Mouse (Mus musculus): Measurements from ENCODE around the gene Phldb3. TPM values are rescaled to one million over a fixed set of nuclear protein-coding genes. Genes with fewer than 3 reads are reported as not detected.

Phldb3 gene
- 0.08 TPM in 1 of 2 replicates, not detected in the other for polyA plus RNA-seq (2014; fragmentation: Nextera tagmentation; extraction: Ambion mirVana)

- Histone ChIP-seq H3K4me1 (ENCODE audit: control insufficient read depth in 2 of 2, insufficient read depth in 2 of 2, low read length in 2 of 2) (peaks cover 4 to 14% of the 10 kb centered on the region in 2 experiments; a peak in 3 of 4 replicates), H3K4me2 (ENCODE audit: low read length) (peak within 1 kb of the TSS; percentile 60), H3K27me3 (ENCODE audit: control insufficient read depth, insufficient read depth, low read length) (peaks cover 54% of the 10 kb centered on the region), H3K36me3 (ENCODE audit: control insufficient read depth, insufficient read depth, low read length) (no peaks in the 10 kb centered on the region), H3K27ac (replicated peaks in 1 of 2; ENCODE audit: control insufficient read depth in 1 of 2, insufficient read depth in 1 of 2, low read depth in 2 of 2, low read length in 2 of 2) (no peak within 1 kb of the TSS), H3K4me3 (ENCODE audit: control insufficient read depth in 1 of 2, insufficient read depth in 1 of 2, low read depth in 1 of 2, low read length in 2 of 2) (peak within 1 kb of the TSS; percentile 36 to 40), H3K9me3 (ENCODE audit: control insufficient read depth, low read length) (no peaks in the 10 kb centered on the region), H3K9ac (ENCODE audit: low read length) (peak within 1 kb of the TSS; percentile 28; the same call in 1 of the 2 replicates)
- 5% methylated on average over 27 of the region's 27 CpGs for WGBS
- ATAC-seq (ENCODE audit: insufficient number of reproducible peaks, insufficient read depth, low FRiP score, low read depth): no peak
Measured at GRCm38 (mm10) chr7:24610144-24610878, at the start of gene Phldb3. TSS of gene Phldb3 (plus strand) at chr7:24610763.

DNA sequence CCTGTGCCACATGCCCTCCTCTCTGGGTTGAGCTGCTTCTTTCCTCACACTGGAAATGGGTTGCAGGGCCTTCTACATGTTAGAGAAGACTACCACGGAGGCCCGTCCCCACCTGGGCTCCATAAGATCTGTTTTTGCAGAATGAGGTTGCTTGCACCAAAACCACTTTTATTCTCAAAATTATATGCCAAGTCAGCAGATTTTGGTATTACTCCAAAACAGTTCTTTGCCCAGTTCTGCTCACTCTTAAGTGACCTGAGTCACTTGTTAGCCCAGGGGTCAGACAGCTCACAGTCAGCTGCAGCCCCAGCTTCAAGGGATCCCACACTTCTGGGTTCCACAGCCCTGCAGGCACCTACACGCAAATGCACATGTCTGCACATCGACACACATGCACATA, 49.1 kb upstream of the Phldb3 start:
- H3K9me3 ChIP-seq (ENCODE audit: control insufficient read depth, low read length): no peaks in the 10 kb centered on the region
- no peaks in the 10 kb centered on the region for H3K27me3 ChIP-seq (ENCODE audit: control insufficient read depth, insufficient read depth, low read length)
- no peak overlapping the region for H3K4me2 ChIP-seq (ENCODE audit: low read length)
- peaks cover 58% of the 10 kb centered on the region for H3K36me3 ChIP-seq (ENCODE audit: control insufficient read depth, insufficient read depth, low read length)
- no peak overlapping the region for H3K27ac ChIP-seq (replicated peaks in 1 of 2; ENCODE audit: control insufficient read depth in 1 of 2, insufficient read depth in 1 of 2, low read depth in 2 of 2, low read length in 2 of 2)
- no peak overlapping the region for H3K4me3 ChIP-seq (ENCODE audit: control insufficient read depth in 1 of 2, insufficient read depth in 1 of 2, low read depth in 1 of 2, low read length in 2 of 2)
- H3K4me1 ChIP-seq (ENCODE audit: control insufficient read depth in 2 of 2, insufficient read depth in 2 of 2, low read length in 2 of 2): no peaks in the 10 kb centered on the region
- WGBS: 92% methylated on average over 4 of the region's 4 CpGs
- ATAC-seq (ENCODE audit: insufficient number of reproducible peaks, insufficient read depth, low FRiP score, low read depth): no peak
- H3K9ac ChIP-seq (ENCODE audit: low read length): no peak overlapping the region

GRCm38 (mm10) chr7:24563191-24563836, 47.2 kb upstream of the Phldb3 start:
- Histone ChIP-seq H3K36me3 (ENCODE audit: control insufficient read depth, insufficient read depth, low read length) (peaks cover 68% of the 10 kb centered on the region), H3K27me3 (ENCODE audit: control insufficient read depth, insufficient read depth, low read length) (no peaks in the 10 kb centered on the region), H3K9ac (ENCODE audit: low read length) (no peak overlapping the region), H3K27ac (replicated peaks in 1 of 2; ENCODE audit: control insufficient read depth in 1 of 2, insufficient read depth in 1 of 2, low read depth in 2 of 2, low read length in 2 of 2) (no peak overlapping the region), H3K4me3 (ENCODE audit: control insufficient read depth in 1 of 2, insufficient read depth in 1 of 2, low read depth in 1 of 2, low read length in 2 of 2) (no peak overlapping the region), H3K4me1 (ENCODE audit: control insufficient read depth in 2 of 2, insufficient read depth in 2 of 2, low read length in 2 of 2) (no peaks in the 10 kb centered on the region), H3K9me3 (ENCODE audit: control insufficient read depth, low read length) (no peaks in the 10 kb centered on the region), H3K4me2 (ENCODE audit: low read length) (no peak overlapping the region)
- ATAC-seq (ENCODE audit: insufficient number of reproducible peaks, insufficient read depth, low FRiP score, low read depth): no peak
- 87% methylated on average over 8 of the region's 8 CpGs for WGBS

DNA sequence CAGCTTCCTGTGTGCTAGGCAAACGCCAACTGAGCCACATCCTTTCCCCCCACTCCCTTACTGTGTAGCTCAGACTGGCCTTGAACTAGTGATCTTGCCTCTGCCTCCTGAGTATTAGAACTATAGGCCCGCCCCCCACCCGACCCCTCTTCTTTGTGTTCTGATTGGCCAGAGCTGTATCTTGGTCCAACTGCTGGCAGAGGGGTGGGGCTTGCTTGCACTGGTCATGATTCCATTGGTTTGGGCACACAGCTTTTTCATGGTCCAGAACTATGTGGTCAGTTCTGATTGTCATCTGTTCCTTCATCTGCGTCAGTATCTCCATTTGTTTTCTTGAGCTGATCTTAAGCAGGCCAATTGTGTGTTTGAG, 46.7 kb upstream of the Phldb3 start:
- Histone ChIP-seq H3K9ac (ENCODE audit: low read length) (no peak overlapping the region), H3K4me1 (ENCODE audit: control insufficient read depth in 2 of 2, insufficient read depth in 2 of 2, low read length in 2 of 2) (no peaks in the 10 kb centered on the region), H3K4me3 (ENCODE audit: control insufficient read depth in 1 of 2, insufficient read depth in 1 of 2, low read depth in 1 of 2, low read length in 2 of 2) (no peak overlapping the region), H3K36me3 (ENCODE audit: control insufficient read depth, insufficient read depth, low read length) (peaks cover 73% of the 10 kb centered on the region), H3K9me3 (ENCODE audit: control insufficient read depth, low read length) (no peaks in the 10 kb centered on the region), H3K27me3 (ENCODE audit: control insufficient read depth, insufficient read depth, low read length) (no peaks in the 10 kb centered on the region), H3K4me2 (ENCODE audit: low read length) (no peak overlapping the region), H3K27ac (replicated peaks in 1 of 2; ENCODE audit: control insufficient read depth in 1 of 2, insufficient read depth in 1 of 2, low read depth in 2 of 2, low read length in 2 of 2) (no peak overlapping the region)
- no peak for ATAC-seq (ENCODE audit: insufficient number of reproducible peaks, insufficient read depth, low FRiP score, low read depth)
- WGBS: 86% methylated on average over 4 of the region's 4 CpGs

- Histone ChIP-seq H3K9ac (ENCODE audit: low read length) (no peak overlapping the region), H3K36me3 (ENCODE audit: control insufficient read depth, insufficient read depth, low read length) (peaks cover 68% of the 10 kb centered on the region), H3K4me3 (ENCODE audit: control insufficient read depth in 1 of 2, insufficient read depth in 1 of 2, low read depth in 1 of 2, low read length in 2 of 2) (no peak overlapping the region), H3K4me2 (ENCODE audit: low read length) (no peak overlapping the region), H3K27me3 (ENCODE audit: control insufficient read depth, insufficient read depth, low read length) (no peaks in the 10 kb centered on the region), H3K4me1 (ENCODE audit: control insufficient read depth in 2 of 2, insufficient read depth in 2 of 2, low read length in 2 of 2) (no peaks in the 10 kb centered on the region), H3K27ac (replicated peaks in 1 of 2; ENCODE audit: control insufficient read depth in 1 of 2, insufficient read depth in 1 of 2, low read depth in 2 of 2, low read length in 2 of 2) (no peak overlapping the region), H3K9me3 (ENCODE audit: control insufficient read depth, low read length) (no peaks in the 10 kb centered on the region)
- no peak for ATAC-seq (ENCODE audit: insufficient number of reproducible peaks, insufficient read depth, low FRiP score, low read depth)
- WGBS: 73% methylated on average over 6 of the region's 6 CpGs
Measured at GRCm38 (mm10) chr7:24564607-24565265, 45.8 kb upstream of the Phldb3 start.

DNA sequence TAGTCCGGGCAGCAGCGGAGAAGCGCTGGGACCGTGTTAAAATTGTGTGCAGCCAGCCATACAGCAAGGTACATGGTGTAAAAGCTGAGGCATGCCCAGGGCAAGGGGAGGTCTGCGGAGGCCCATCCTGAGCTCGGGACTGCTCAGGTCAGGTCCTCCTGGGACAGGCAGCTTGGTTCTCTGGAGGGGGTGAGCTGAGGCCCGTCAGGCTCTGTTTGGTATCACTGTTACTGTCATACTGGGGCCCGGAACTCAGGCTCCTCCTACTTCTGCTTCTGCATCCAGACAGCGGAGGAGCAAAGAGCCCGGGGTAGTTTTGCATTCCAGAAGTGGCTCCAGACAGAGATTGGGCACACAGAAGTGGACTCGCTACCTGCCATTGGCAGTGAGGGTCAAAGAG, 44.9 kb upstream of the Phldb3 start:
- Histone ChIP-seq H3K9me3 (ENCODE audit: control insufficient read depth, low read length) (no peaks in the 10 kb centered on the region), H3K27me3 (ENCODE audit: control insufficient read depth, insufficient read depth, low read length) (no peaks in the 10 kb centered on the region), H3K36me3 (ENCODE audit: control insufficient read depth, insufficient read depth, low read length) (peaks cover 69% of the 10 kb centered on the region), H3K9ac (ENCODE audit: low read length) (no peak overlapping the region), H3K4me2 (ENCODE audit: low read length) (no peak overlapping the region), H3K4me1 (ENCODE audit: control insufficient read depth in 2 of 2, insufficient read depth in 2 of 2, low read length in 2 of 2) (no peaks in the 10 kb centered on the region), H3K4me3 (ENCODE audit: control insufficient read depth in 1 of 2, insufficient read depth in 1 of 2, low read depth in 1 of 2, low read length in 2 of 2) (no peak overlapping the region), H3K27ac (replicated peaks in 1 of 2; ENCODE audit: control insufficient read depth in 1 of 2, insufficient read depth in 1 of 2, low read depth in 2 of 2, low read length in 2 of 2) (no peak overlapping the region)
- ATAC-seq (ENCODE audit: insufficient number of reproducible peaks, insufficient read depth, low FRiP score, low read depth): no peak
- 84% methylated on average over 11 of the region's 11 CpGs for WGBS

- Histone ChIP-seq H3K4me1 (ENCODE audit: control insufficient read depth in 2 of 2, insufficient read depth in 2 of 2, low read length in 2 of 2) (no peaks in the 10 kb centered on the region), H3K4me2 (ENCODE audit: low read length) (no peak overlapping the region), H3K27me3 (ENCODE audit: control insufficient read depth, insufficient read depth, low read length) (no peaks in the 10 kb centered on the region), H3K4me3 (ENCODE audit: control insufficient read depth in 1 of 2, insufficient read depth in 1 of 2, low read depth in 1 of 2, low read length in 2 of 2) (no peak overlapping the region), H3K9ac (ENCODE audit: low read length) (no peak overlapping the region), H3K9me3 (ENCODE audit: control insufficient read depth, low read length) (no peaks in the 10 kb centered on the region), H3K27ac (replicated peaks in 1 of 2; ENCODE audit: control insufficient read depth in 1 of 2, insufficient read depth in 1 of 2, low read depth in 2 of 2, low read length in 2 of 2) (no peak overlapping the region), H3K36me3 (ENCODE audit: control insufficient read depth, insufficient read depth, low read length) (peaks cover 69% of the 10 kb centered on the region)
- WGBS: 86% methylated on average over 9 of the region's 9 CpGs
- ATAC-seq (ENCODE audit: insufficient number of reproducible peaks, insufficient read depth, low FRiP score, low read depth): no peak
Measured at GRCm38 (mm10) chr7:24566206-24566605, 44.4 kb upstream of the Phldb3 start.
